Mouse (Mus musculus): ENCODE measurements around the gene Camk2b.

Gene Camk2b

DNA sequence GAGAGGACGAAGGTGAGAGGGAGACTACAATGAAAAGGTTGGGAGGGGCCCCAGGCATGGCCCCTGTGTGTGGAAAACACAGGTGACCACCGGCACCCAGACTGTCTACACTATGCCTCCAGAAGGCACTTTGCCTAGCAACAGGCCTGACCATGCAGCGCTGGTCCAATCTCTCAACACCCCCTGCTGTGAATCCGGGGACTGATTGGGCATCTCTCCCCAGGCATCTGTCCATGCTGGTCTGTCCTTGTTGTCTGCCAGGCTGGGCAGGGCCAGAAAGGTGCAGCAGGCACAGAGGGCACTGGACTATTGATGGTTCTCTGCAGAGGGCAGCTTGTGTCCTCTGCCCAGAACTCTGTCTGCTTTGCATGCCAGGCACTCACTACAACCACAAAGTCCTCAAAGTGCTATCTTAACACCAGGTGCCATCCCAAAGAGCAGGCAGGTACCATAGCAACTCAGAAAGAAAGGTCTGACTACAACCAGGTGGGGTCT lies 16.0 kb downstream of the Camk2b start:
- DNase-seq (ENCODE audit: low read depth, low spot score) = no peak

GRCm38 (mm10) chr11:6048208-6048607 lies 18.0 kb downstream of the Camk2b start:
- DNase-seq (ENCODE audit: low read depth, low spot score) = no peak

DNA sequence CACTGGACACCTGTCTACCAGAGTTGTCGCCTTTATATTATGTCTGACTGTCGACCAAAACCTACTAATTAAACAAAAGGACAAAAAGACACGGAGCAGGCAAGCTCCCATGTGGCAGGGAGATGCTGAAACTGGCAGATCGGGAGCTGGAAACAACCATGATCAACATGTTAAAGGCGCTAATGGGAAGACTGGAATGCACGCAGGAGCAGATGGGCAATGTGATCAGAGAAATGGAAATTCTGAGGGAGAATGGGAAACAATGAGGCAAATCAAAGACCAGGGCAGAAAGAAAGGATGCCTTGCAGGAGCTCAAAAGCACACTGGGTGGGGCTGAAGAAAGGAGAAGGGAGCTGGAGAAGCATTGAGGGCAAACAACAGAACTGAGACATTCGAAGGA lies 27.2 kb downstream of the Camk2b start:
- DNase-seq (ENCODE audit: low read depth, low spot score) = no peak

- no peak for DNase-seq (ENCODE audit: low read depth, low spot score)
Measured at GRCm38 (mm10) chr11:6037686-6038085, 28.5 kb downstream of the Camk2b start.

DNA sequence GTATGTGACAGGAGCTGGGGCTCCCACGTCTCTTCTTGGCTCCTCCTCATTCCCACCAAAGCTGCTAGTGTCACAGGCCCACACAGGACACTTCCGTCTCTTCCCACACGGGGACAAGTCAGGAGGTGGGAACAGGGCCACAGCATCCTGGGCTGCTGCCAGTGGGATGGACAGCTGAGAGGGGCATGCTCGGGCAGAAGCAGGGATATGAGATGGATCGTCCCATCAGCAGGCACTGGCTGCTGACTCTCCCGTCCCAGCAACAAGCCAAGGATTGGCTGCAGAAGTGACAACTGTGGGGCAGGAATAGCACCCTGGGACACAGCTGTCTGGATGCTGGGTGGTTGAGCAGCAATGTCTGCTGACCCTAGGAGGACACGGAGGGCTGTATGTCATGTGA lies 29.0 kb downstream of the Camk2b start:
- DNase-seq (ENCODE audit: low read depth, low spot score) = no peak

DNA sequence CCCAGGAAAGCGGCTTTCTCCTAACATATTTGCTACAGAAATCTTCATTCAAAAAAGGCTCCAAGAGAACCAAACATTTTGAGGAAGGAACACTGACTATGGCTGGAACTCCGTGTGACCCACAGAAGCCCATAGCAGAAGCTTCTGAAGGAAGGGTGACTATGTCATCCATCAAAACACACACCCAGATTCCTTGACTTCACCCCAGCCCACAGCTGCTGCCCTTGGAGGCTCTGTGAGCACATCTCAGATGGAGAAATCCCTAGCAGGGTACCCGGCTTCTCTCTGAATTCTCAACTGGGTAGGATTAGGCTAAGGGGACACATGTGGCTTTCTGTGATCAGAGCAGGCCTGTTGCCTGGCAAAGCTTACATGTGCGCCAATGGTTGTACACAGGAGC lies 29.7 kb downstream of the Camk2b start:
- no peak for DNase-seq (ENCODE audit: low read depth, low spot score)

DNA sequence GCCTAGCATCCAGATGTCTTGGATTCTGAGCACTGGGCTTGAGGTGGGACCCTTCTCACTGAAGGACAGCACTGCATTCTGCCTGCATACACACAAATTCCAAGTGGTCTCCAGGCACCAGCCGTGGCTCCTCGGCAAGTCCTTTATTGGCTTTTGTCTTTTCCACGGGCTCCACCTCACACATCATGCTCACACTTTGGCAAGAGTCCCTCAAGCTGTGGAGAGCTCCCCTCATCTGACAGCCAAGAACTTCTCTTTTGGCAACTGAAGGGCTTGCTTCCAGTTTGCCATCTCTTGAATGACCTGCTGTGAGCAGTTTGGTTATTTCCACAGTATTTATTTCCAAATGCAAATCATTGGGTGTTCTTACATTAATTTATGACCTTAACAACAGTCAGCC lies 30.6 kb downstream of the Camk2b start:
- DNase-seq (ENCODE audit: low read depth, low spot score) = no peak

DNA sequence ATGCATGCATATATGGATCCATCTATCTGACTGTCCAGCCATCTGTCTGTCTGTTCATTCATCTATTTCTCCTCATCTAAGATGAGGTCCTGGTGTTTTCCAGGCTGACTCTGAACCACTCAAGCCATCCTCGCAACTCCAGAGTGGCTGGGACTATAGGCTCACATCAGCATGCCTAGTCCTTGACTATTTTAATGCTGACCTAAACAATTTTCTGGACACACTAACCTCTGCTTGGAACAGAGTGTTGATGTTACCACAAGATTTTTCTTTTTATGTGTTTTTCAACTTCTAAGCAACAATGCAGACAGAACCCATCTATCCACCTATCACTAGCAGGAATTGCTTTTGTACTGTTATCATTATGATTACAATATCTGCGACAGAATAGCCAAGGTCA lies 31.4 kb downstream of the Camk2b start:
- no peak for DNase-seq (ENCODE audit: low read depth, low spot score)

DNA sequence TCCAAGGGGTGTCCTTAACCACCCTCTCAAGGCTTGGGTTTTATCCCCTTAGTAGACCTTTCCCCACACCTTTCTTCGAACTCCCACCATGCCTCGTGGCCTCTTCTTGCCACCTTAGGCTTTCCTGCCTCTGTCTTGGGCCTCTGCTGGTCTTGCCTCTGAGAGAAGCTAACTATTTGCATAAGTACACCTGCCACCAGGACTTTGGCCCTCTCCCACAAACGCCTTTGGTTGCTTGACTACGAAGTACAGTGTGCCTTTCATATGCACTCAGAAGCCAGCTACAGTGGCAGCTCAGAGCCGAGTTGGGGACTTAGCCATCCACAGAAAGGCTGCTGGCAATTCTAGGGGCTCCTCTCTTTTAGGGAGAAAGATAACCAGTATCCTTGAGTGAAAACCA lies 32.4 kb downstream of the Camk2b start:
- DNase-seq (ENCODE audit: low read depth, low spot score) = no peak

- no peak for DNase-seq (ENCODE audit: low read depth, low spot score)
Measured at GRCm38 (mm10) chr11:6033147-6033546, 33.0 kb downstream of the Camk2b start.

- DNase-seq (ENCODE audit: low read depth, low spot score) = no peak
Measured at GRCm38 (mm10) chr11:6030650-6031049, 35.5 kb downstream of the Camk2b start.

GRCm38 (mm10) chr11:6029790-6030189 lies 36.4 kb downstream of the Camk2b start:
- DNase-seq (ENCODE audit: low read depth, low spot score) = no peak

- no peak for DNase-seq (ENCODE audit: low read depth, low spot score)
Measured at GRCm38 (mm10) chr11:6028911-6029310, 37.3 kb downstream of the Camk2b start.

GRCm38 (mm10) chr11:6026361-6026760 lies 39.8 kb downstream of the Camk2b start:
- DNase-seq (ENCODE audit: low read depth, low spot score) = no peak

GRCm38 (mm10) chr11:6024923-6025652 lies 41.1 kb downstream of the Camk2b start:
- DNase-seq (ENCODE audit: low read depth, low spot score) = no peak

DNA sequence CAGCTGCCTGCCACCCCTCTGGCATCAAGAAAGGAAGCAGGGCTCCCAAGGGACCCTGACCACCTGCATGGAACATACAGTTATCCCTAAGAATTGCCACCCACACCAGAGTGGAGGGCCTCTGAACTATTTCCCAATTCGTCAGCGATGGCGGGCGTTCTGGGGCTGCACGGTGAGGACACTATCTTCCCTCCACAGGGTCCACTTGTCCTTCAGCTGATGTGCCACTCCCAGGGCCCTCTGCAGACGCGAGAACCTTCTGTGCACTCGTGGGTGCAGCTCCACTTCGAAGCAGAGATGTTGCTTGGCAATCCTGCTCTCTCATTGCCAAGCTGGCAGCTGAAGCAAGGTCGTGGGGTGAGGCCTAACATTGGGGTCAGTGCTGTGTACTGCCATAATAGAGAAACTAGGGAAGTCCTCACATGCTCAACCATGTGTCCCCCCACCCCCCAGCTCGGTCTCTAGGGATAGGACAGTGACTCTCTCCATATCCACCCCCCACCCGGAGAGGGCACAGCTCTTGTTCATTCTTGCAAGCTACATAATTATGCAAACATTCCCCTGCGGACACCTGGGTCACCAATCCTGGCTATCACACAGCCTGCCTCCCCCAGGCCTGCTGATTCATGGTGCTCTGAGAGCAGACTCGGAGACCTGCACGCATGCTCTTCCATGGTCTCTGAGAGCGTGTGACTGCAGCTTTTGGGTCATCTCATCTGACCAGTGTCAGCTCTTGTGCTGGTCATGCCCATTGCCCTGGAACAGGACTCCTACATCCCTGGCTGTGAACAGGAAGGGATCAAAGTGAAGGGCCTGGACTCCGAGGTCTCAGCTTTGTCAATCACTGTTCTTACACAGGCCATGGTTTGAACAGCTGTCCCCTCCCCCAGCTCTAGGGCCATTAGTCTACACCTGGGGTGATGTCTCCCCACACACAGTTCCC lies 45.0 kb downstream of the Camk2b start:
- no peak for DNase-seq (ENCODE audit: low read depth, low spot score)

DNA sequence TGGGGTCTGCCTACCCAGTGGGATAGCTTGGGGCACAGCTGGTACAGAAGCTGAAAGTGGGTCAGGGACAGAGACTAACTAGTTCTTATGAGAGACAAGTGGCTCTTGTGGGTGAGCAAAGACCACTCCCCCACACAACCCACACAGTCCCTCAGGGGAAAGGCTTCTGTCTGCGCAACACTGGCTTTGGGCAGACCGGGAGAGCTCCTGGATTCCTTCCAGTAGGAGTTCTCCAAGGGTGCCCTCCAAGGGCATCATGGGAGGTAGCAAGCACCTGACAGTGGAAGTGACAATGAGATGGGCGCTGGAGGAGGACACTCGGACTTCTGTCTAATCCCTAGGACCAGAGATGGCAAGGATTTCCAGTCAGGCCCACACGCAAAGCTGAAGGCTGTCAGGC lies 45.8 kb downstream of the Camk2b start:
- no peak for DNase-seq (ENCODE audit: low read depth, low spot score)

DNA sequence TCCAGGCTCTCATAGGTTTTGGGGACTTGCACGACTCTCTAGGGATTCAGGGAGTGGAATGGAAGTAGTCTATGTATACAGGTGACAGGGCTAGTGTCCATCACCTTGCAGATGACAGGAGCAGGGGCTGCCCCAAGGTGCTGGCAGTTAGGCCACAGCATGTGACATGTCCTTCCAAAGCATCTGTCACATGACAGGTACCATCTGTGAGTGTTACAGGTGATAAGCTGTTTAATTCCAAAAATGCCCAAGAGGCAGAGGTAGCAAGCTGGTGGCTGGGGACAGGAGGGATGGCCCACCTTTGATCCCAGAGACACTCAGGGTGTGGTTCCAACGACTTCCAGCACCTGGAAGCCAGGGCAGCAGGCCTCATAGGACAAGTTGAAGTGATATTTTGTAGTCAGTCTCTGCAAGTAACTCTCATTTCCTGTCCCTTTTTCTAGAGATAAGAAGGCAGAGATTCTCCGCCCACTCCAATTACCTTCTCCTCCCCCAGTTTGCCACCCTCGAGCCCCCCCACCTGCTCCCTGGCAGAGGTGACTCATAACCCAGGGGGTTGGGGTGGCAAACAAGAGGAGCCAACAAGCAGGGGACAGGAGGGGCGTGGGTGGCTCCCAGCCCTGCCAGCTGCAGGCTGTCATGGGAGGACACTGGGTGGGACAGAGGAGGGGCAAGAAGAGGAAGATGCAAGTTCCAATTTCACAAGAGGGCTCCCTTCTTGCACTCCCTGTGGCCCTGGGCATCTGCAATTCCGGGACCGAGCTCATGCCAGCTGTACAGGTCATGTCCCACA lies 47.7 kb downstream of the Camk2b start:
- no peak for DNase-seq (ENCODE audit: low read depth, low spot score)

- DNase-seq (ENCODE audit: low read depth, low spot score) = no peak
Measured at GRCm38 (mm10) chr11:6017484-6018140, 48.5 kb downstream of the Camk2b start.

- DNase-seq (ENCODE audit: low read depth, low spot score) = no peak
Measured at GRCm38 (mm10) chr11:6016797-6017395, 49.3 kb downstream of the Camk2b start.

DNA sequence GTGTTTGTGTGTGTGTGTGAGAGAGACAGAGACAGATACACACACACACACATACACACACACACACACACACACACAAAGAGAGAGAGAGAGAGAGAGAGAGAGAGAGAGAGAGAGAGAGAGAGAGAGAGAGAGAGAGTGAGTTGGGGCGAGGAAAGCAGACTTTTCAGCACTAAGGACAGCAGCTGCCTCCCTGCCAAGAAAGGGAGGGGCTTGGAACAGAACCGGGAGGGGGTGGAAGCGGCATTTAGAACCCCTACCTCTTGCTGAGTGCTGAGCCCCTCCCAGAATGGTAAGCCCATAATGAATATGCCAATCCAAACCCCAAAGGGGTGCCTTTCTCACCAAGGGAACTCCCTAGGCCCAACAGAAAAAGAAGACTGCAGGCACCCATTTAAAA lies 49.8 kb downstream of the Camk2b start:
- DNase-seq (ENCODE audit: low read depth, low spot score) = no peak
